In the genomic region with DNA sequence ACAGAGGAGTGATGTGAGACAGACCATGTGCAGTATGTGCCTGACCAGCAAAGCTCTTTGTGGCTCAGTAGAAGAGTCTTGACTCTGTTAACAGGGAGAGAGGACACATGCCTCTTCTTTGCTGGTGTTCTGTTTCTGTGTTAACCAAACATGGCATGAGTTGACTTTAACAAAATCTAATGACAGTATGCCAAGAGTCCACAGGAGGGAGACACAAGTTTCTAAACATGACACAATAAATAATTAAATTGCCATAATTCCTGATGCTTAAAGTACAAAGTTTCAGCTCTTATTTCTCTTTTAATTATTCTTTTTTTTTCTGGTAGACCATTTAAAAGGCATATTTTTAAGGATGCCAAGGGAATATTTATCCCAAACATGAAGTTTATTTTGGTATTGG, we compare ENCODE assay signal across 17 mouse cellular contexts.
"Had no signal": no experiment of that assay in that cellular context is flagged by ENCODE, and none has a peak within 500 bp of the region (broad histone marks: within the 10 kb centered on the region; RNA-seq: fewer than 3 reads in every experiment).

No protein-coding gene starts in this region.

- H3K9ac ChIP-seq: lung, embryonic 14.5 days; midbrain, embryonic 13.5 days; neural tube, embryonic 13.5 days; neural tube, embryonic 15.5 days had no signal

- H3K27me3 ChIP-seq: midbrain, embryonic 13.5 days; neural tube, embryonic 13.5 days; neural tube, embryonic 15.5 days had no signal

- H3K9me3 ChIP-seq: midbrain, embryonic 10.5 days; midbrain, embryonic 13.5 days; neural tube, embryonic 13.5 days; neural tube, embryonic 15.5 days had no signal

- H3K27ac ChIP-seq: midbrain, embryonic 10.5 days; midbrain, embryonic 13.5 days; neural tube, embryonic 13.5 days; neural tube, embryonic 15.5 days had no signal

- H3K4me2 ChIP-seq: lung, embryonic 14.5 days; midbrain, embryonic 13.5 days; neural tube, embryonic 13.5 days; neural tube, embryonic 15.5 days had no signal

- H3K36me3 ChIP-seq: midbrain, embryonic 10.5 days; midbrain, embryonic 13.5 days; neural tube, embryonic 13.5 days; neural tube, embryonic 15.5 days had no signal

- ATAC-seq: midbrain, embryonic 13.5 days had no signal

- DNase-seq: lung, adult 18-20 months; lung, embryonic 14.5 days; lung, postnatal 10 days; lung, postnatal 4 days; retina, postnatal 1 day; right cerebral cortex, adult 18-20 months; right cerebral cortex, postnatal 25 days; right cerebral cortex, postnatal 4 days; spleen, adult 18-20 months; thymus, adult 18-20 months; thymus, postnatal 14 days; thymus, postnatal 36 days had no signal

- H3K4me3 ChIP-seq: midbrain, embryonic 10.5 days; midbrain, embryonic 13.5 days; myocyte; neural tube, embryonic 13.5 days; neural tube, embryonic 15.5 days had no signal
